Mouse (Mus musculus) midbrain, embryonic 15.5 days (tissue): ENCODE data around the gene Prrx2. TPM values are rescaled to one million over a fixed set of nuclear protein-coding genes. Genes with fewer than 3 reads are reported as not detected.

Experiments
- ATAC-seq: fragments of 200-750 bp; cut with Nextera tagmentation; replicated peaks from 2 replicates; pipeline ENCODE4 v1.8.0; 2017; ENCODE audit warnings: moderate TSS enrichment
- H3K27ac ChIP-seq: fragments of 300-500 bp; sonication (generic); 2 replicates; pipeline ENCODE4 v1.5.1; 2015; ENCODE audit warnings: mild to moderate bottlenecking, inconsistent platforms
- H3K27me3 ChIP-seq: fragments of 300-500 bp; sonication (generic); replicated peaks from 2 replicates; pipeline ENCODE4 v1.6.1; 2015; ENCODE audit warnings: inconsistent platforms
- H3K36me3 ChIP-seq: fragments of 300-500 bp; sonication (generic); replicated peaks from 2 replicates; pipeline ENCODE4 v1.6.1; 2015; ENCODE audit warnings: inconsistent platforms
- H3K4me1 ChIP-seq: fragments of 300-500 bp; sonication (generic); 2 replicates; pipeline ENCODE4 v1.6.1; 2015; ENCODE audit warnings: inconsistent platforms
- H3K4me2 ChIP-seq: fragments of 300-500 bp; sonication (generic); 2 replicates; pipeline ENCODE4 v1.6.1; 2015; ENCODE audit warnings: inconsistent platforms, mild to moderate bottlenecking, moderate library complexity
- H3K4me3 ChIP-seq: fragments of 300-500 bp; sonication (generic); 2 replicates; pipeline ENCODE4 v1.5.1; 2015; ENCODE audit warnings: mild to moderate bottlenecking, inconsistent platforms
- H3K9ac ChIP-seq: fragments of 300-500 bp; sonication (generic); 2 replicates; pipeline ENCODE4 v1.6.1; 2015; ENCODE audit warnings: mild to moderate bottlenecking, inconsistent platforms
- H3K9me3 ChIP-seq: fragments of 300-500 bp; sonication (generic); 2 replicates; pipeline ENCODE4 v1.6.1; 2016; ENCODE audit warnings: inconsistent platforms
- WGBS: fragments of 180-500 bp; shearing (Covaris S2); methylation state at CpG from one replicate; pipeline ENCODE4 v1.1.7; 2015; ENCODE audit warnings: mixed read lengths; 5-methylcytosine and 5-hydroxymethylcytosine counted together
- polyA plus RNA-seq: library from polyadenylated mRNA; unstranded; fragments of >200 nt; fragmentation: Nextera tagmentation; extraction: Ambion mirVana; gene quantifications from 2 replicates; pipeline ENCODE4 v1.2.1, GENCODE M21; 2015

The Prrx2 gene
- polyA plus RNA-seq, 1 experiment from 2014 or later, result 3.7 TPM

GRCm38 (mm10) chr2:30826825-30827748 is 7.7 kb upstream of the Prrx2 start:
- Histone ChIP-seq H3K36me3 (peaks cover 14% of the 10 kb centered on the region), H3K4me2 (peak overlapping the region; percentile 95), H3K4me1 (peaks cover 17% of the 10 kb centered on the region), H3K27ac (peak overlapping the region; percentile 73), H3K4me3 (peak overlapping the region; percentile 95), H3K9ac (peak overlapping the region; percentile 95), H3K9me3 (no peaks in the 10 kb centered on the region), H3K27me3 (no peaks in the 10 kb centered on the region)
- WGBS, result 36% methylated on average over 26 of the region's 26 CpGs
- ATAC-seq, result no peak; the same call in 1 of the 2 replicates

DNA sequence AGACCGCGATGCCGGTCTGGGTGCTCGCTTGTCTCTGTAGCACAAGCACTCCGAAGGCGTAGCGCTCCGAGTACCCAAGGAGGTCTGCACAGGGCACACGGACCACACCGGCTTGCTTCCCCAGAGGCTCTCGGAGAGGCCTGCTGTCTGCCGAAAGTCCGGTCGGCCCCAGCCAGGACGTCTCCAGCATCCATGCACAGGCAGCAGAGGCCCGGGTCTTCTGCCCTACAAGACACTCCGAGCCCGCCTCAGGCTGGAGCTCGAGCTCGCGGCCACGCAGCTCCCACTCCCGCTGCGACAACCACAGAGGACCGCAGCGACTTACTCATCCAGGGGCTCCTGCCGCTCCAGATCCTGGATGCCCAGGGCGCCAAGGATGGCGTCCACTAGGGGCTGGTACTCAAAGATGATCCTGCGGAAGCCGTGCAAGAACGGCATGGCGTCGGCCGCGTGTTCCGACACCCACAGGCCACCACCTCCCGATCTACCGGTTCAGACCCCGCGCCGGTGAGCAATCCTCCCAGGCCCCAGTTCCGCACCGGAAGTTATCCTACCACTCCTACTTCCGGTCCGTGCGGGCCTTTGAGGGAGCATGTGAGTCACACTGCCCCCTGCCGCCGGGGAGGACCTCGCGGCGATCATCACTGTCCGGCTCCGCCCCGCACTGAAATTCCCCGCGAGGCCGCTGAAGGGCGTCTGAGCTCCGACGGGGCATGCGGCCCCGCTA is 6.9 kb upstream of the Prrx2 start:
- peak overlapping the region; percentile 95 for H3K4me2 ChIP-seq
- H3K36me3 ChIP-seq, result peaks cover 6% of the 10 kb centered on the region
- H3K9ac ChIP-seq, result peak overlapping the region; percentile 95
- peak overlapping the region; percentile 95 for H3K4me3 ChIP-seq
- H3K9me3 ChIP-seq, result no peaks in the 10 kb centered on the region
- H3K27me3 ChIP-seq, result no peaks in the 10 kb centered on the region
- WGBS, result under 1% methylated on average over 63 of the region's 63 CpGs
- peak; percentile 91 for ATAC-seq
- H3K27ac ChIP-seq, result peak overlapping the region; percentile 73
- peaks cover 17% of the 10 kb centered on the region for H3K4me1 ChIP-seq

- H3K4me2 ChIP-seq, result no peak overlapping the region
- H3K9me3 ChIP-seq, result no peaks in the 10 kb centered on the region
- WGBS, result 41% methylated on average over 5 of the region's 5 CpGs
- no peak overlapping the region for H3K4me3 ChIP-seq
- H3K27me3 ChIP-seq, result no peaks in the 10 kb centered on the region
- no peak overlapping the region for H3K9ac ChIP-seq
- peaks cover 17% of the 10 kb centered on the region for H3K4me1 ChIP-seq
- peaks cover 5% of the 10 kb centered on the region for H3K36me3 ChIP-seq
- no peak for ATAC-seq
- no peak overlapping the region for H3K27ac ChIP-seq
These were observed 5.5 kb upstream of the Prrx2 start for GRCm38 (mm10) chr2:30829315-30829714.

DNA sequence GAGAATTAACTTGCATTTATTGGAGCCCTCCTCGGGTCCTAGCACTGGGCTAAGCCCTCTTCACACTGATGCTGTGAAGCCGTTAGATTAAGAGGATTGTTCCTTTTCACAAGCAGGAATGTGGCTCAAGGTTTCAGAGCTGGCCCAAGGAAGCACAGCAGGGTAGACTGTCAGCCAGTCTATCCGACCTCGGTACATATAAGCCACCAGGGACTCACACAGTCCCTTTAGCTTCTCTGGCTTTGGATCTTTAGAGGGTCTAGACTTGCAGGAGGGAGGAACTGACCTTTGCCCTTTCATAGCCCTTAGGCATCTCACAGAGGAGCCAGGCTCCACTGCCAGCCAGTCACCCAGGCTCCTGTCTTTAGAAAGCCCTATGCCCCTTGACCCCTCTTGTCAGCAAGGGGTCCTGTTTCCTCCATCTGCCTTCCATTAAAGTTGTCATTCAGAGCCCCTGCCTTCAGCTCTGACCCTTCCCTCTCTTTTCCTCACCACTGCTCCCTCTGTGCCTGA is 4.4 kb upstream of the Prrx2 start, which contains the start of gene Asb6:
Gene Asb6, minus strand, starts transcription at position 51 of the 513 bp plus-strand sequence.
- no peak within 1 kb of the TSS for H3K4me2 ChIP-seq
- 4% methylated on average over 4 of the region's 4 CpGs for WGBS
- no peak for ATAC-seq
- no peak within 1 kb of the TSS for H3K9ac ChIP-seq
- no peaks in the 10 kb centered on the region for H3K9me3 ChIP-seq
- no peak within 1 kb of the TSS for H3K27ac ChIP-seq
- H3K27me3 ChIP-seq, result no peaks in the 10 kb centered on the region
- 0 out of 2 replicates have a peak, but pooled peaks cover 2% of the 10 kb centered on the region for H3K36me3 ChIP-seq
- peaks cover 17% of the 10 kb centered on the region for H3K4me1 ChIP-seq
- no peak within 1 kb of the TSS for H3K4me3 ChIP-seq

GRCm38 (mm10) chr2:30833644-30834043 is 1.1 kb upstream of the Prrx2 start:
- Histone ChIP-seq H3K9ac (no peak overlapping the region), H3K9me3 (no peaks in the 10 kb centered on the region), H3K4me3 (no peak overlapping the region), H3K27ac (no peak overlapping the region), H3K27me3 (no peaks in the 10 kb centered on the region), H3K4me2 (no peak overlapping the region), H3K36me3 (no peaks in the 10 kb centered on the region), H3K4me1 (peaks cover 6% of the 10 kb centered on the region; the same call in 1 of the 2 replicates)
- ATAC-seq, result no peak
- WGBS, result 65% methylated on average over 5 of the region's 5 CpGs

GRCm38 (mm10) chr2:30836238-30836990 is 1.6 kb downstream of the Prrx2 start:
- WGBS, result 16% methylated on average over 21 of the region's 21 CpGs
- Histone ChIP-seq H3K9ac (no peak overlapping the region), H3K27me3 (no peaks in the 10 kb centered on the region), H3K4me3 (no peak overlapping the region), H3K36me3 (no peaks in the 10 kb centered on the region), H3K9me3 (no peaks in the 10 kb centered on the region), H3K27ac (no peak overlapping the region), H3K4me2 (peak overlapping the region; percentile 6; the same call in 1 of the 2 replicates), H3K4me1 (peaks cover 6% of the 10 kb centered on the region; the same call in 1 of the 2 replicates)
- no peak for ATAC-seq

GRCm38 (mm10) chr2:30842615-30843014 is 7.8 kb downstream of the Prrx2 start:
- Histone ChIP-seq H3K27me3 (peaks cover 25% of the 10 kb centered on the region), H3K36me3 (no peaks in the 10 kb centered on the region), H3K9me3 (no peaks in the 10 kb centered on the region), H3K9ac (no peak overlapping the region), H3K4me3 (no peak overlapping the region), H3K27ac (no peak overlapping the region), H3K4me1 (peaks cover 7% of the 10 kb centered on the region), H3K4me2 (no peak overlapping the region)
- WGBS, result 60% methylated on average over 10 of the region's 10 CpGs
- ATAC-seq, result no peak

- peaks cover 7% of the 10 kb centered on the region for H3K4me1 ChIP-seq
- H3K9me3 ChIP-seq, result no peaks in the 10 kb centered on the region
- peaks cover 25% of the 10 kb centered on the region for H3K27me3 ChIP-seq
- no peak overlapping the region for H3K27ac ChIP-seq
- peak overlapping the region; percentile 37; the same call in 1 of the 2 replicates for H3K9ac ChIP-seq
- peak overlapping the region; percentile 74 for H3K4me2 ChIP-seq
- H3K36me3 ChIP-seq, result no peaks in the 10 kb centered on the region
- H3K4me3 ChIP-seq, result peak overlapping the region; percentile 41
- 1% methylated on average over 73 of the region's 80 CpGs for WGBS
- no peak for ATAC-seq
These were observed 10.6 kb downstream of the Prrx2 start for GRCm38 (mm10) chr2:30845152-30846070.

- H3K27me3 ChIP-seq, result peaks cover 25% of the 10 kb centered on the region
These were observed 11.5 kb downstream of the Prrx2 start for GRCm38 (mm10) chr2:30846236-30846635.

DNA sequence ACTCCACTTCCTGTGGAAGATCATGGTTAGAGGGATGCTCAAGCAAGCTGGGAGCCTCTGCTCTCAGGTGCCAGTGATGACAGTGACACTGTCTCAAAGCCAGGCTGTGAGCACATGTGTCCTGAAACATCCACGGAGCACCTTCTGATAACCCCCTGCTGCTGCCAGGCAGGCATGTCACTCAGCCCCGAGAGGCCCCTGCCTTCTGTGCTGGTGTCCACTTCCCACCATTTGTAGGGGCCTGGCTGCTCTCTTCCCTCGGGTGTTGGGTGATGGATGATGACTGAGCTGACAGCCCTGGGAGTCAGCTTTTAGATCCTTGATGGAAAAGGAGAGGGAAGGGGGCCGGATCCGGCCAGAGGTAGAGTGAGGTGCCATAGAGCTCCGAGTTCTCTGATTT is 12.0 kb downstream of the Prrx2 start:
- no peak for ATAC-seq
- Histone ChIP-seq H3K9me3 (no peaks in the 10 kb centered on the region), H3K4me1 (peaks cover 7% of the 10 kb centered on the region), H3K27me3 (peaks cover 25% of the 10 kb centered on the region), H3K4me2 (no peak overlapping the region), H3K27ac (no peak overlapping the region), H3K4me3 (no peak overlapping the region), H3K9ac (no peak overlapping the region), H3K36me3 (no peaks in the 10 kb centered on the region)
- 49% methylated on average over 6 of the region's 6 CpGs for WGBS

More at GRCm38 (mm10) chr2:30846236-30846635, 11.5 kb downstream of the Prrx2 start:
- Histone ChIP-seq H3K9ac (no peak overlapping the region), H3K4me2 (no peak overlapping the region), H3K9me3 (no peaks in the 10 kb centered on the region), H3K4me1 (peaks cover 7% of the 10 kb centered on the region), H3K27ac (no peak overlapping the region), H3K36me3 (no peaks in the 10 kb centered on the region), H3K4me3 (no peak overlapping the region)
- WGBS, result 82% methylated on average over 8 of the region's 8 CpGs
- no peak for ATAC-seq

GRCm38 (mm10) chr2:30848184-30848583 is 13.4 kb downstream of the Prrx2 start:
- Histone ChIP-seq H3K36me3 (no peaks in the 10 kb centered on the region), H3K9ac (no peak overlapping the region), H3K4me1 (peaks cover 18% of the 10 kb centered on the region), H3K9me3 (no peaks in the 10 kb centered on the region), H3K27me3 (peaks cover 25% of the 10 kb centered on the region), H3K4me3 (no peak overlapping the region), H3K4me2 (no peak overlapping the region), H3K27ac (no peak overlapping the region)
- WGBS, result 69% methylated on average over 8 of the region's 8 CpGs
- ATAC-seq, result no peak
